Mouse (Mus musculus) hindbrain, embryonic 13.5 days (tissue): ENCODE results near the gene Rasgef1b. TPM values are rescaled to one million over a fixed set of nuclear protein-coding genes. Genes with fewer than 3 reads are reported as not detected.

ENCODE experiments used
- ATAC-seq: fragments of 200-750 bp; cut with Nextera tagmentation; 2 replicates; pipeline ENCODE4 v1.8.0; 2017; ENCODE audit warnings: moderate TSS enrichment; ENCODE audit not compliant: low FRiP score
- H3K27ac ChIP-seq: fragments of 300-500 bp; sonication (generic); 2 replicates; pipeline ENCODE4 v1.5.1; 2015; ENCODE audit warnings: inconsistent platforms, mild to moderate bottlenecking, moderate library complexity
- H3K27me3 ChIP-seq: fragments of 300-500 bp; sonication (generic); 2 replicates; pipeline ENCODE4 v1.6.1; 2015; ENCODE audit warnings: mild to moderate bottlenecking, inconsistent platforms
- H3K36me3 ChIP-seq: fragments of 300-500 bp; sonication (generic); 2 replicates; pipeline ENCODE4 v1.6.1; 2015; ENCODE audit warnings: mild to moderate bottlenecking, inconsistent platforms
- H3K4me1 ChIP-seq: fragments of 300-500 bp; sonication (generic); replicated peaks from 2 replicates; pipeline ENCODE4 v1.6.1; 2015; ENCODE audit warnings: inconsistent platforms
- H3K4me2 ChIP-seq: fragments of 300-500 bp; sonication (generic); 2 replicates; pipeline ENCODE4 v1.6.1; 2015; ENCODE audit warnings: inconsistent platforms, mild to moderate bottlenecking, moderate library complexity
- H3K4me3 ChIP-seq: fragments of 300-500 bp; sonication (generic); 2 replicates; pipeline ENCODE4 v1.5.1; 2015; ENCODE audit warnings: mild to moderate bottlenecking, inconsistent platforms
- H3K9ac ChIP-seq: fragments of 300-500 bp; sonication (generic); 2 replicates; pipeline ENCODE4 v1.6.1; 2015; ENCODE audit warnings: mild to moderate bottlenecking, inconsistent platforms
- H3K9me3 ChIP-seq: fragments of 300-500 bp; sonication (generic); 2 replicates; pipeline ENCODE4 v1.6.1; 2016; ENCODE audit warnings: inconsistent platforms
- WGBS: fragments of 180-500 bp; shearing (Covaris S2); methylation state at CpG from one replicate; pipeline ENCODE4 v1.1.7; 2015; 5-methylcytosine and 5-hydroxymethylcytosine counted together
- polyA plus RNA-seq: library from polyadenylated mRNA; unstranded; fragments of >200 nt; fragmentation: Nextera tagmentation; extraction: Ambion mirVana; gene quantifications from 2 replicates; pipeline ENCODE4 v1.2.1, GENCODE M21; 2015

The Rasgef1b gene
- polyA plus RNA-seq, 1 experiment from 2014 or later = 61.1 TPM

DNA sequence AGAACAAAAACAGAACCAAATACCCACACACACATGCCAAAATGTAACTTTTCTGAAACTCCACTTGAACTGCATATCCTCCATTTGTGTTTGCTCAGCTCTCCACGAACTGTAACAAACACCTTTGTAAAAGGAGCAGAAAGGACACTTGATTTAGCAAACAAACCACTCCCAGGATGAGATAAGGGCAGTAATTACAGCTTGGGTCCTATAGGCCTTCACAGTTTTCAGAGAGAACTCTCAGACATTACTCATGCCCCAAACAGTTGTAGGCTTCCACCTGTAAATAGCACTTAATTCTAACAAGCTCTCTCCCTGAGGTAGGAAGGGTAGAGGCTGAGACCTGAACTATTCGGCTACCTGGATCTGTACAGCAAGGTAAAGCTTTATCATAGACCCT, 309.0 kb downstream of the Rasgef1b start:
- H3K4me3 ChIP-seq = no peak overlapping the region
- no peak overlapping the region for H3K9ac ChIP-seq
- H3K36me3 ChIP-seq = no peaks in the 10 kb centered on the region
- no peak overlapping the region for H3K4me2 ChIP-seq
- no peak for ATAC-seq
- WGBS = 77% methylated on average over 2 of the region's 2 CpGs
- H3K4me1 ChIP-seq = no peaks in the 10 kb centered on the region
- H3K27me3 ChIP-seq = peaks cover 6% of the 10 kb centered on the region; the same call in 1 of the 2 replicates
- no peaks in the 10 kb centered on the region for H3K9me3 ChIP-seq
- no peak overlapping the region for H3K27ac ChIP-seq

DNA sequence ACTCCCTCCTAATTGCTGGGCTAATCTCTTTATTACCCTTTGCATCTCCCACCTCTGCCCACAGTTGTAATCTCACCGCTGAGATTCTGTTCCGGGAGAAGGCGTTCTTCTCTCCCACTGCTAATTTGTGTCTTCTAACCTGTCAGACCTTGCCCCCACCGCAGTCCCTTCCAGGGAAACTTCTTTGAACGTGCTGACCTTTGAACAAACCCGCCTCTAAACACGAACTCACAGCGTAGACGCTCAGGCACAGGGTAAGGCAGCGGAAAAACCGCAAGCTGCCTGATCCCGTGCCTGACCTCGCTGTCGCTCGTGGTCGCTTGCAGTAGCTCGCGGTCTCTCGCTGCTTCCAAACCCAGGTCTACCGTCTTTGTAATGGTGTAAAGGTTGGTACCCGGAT, 312.0 kb downstream of the Rasgef1b start:
- Histone ChIP-seq H3K36me3 (no peaks in the 10 kb centered on the region), H3K4me1 (no peaks in the 10 kb centered on the region), H3K9ac (no peak overlapping the region), H3K4me2 (no peak overlapping the region), H3K9me3 (no peaks in the 10 kb centered on the region), H3K4me3 (no peak overlapping the region), H3K27me3 (peaks cover 6% of the 10 kb centered on the region; the same call in 1 of the 2 replicates), H3K27ac (no peak overlapping the region)
- 93% methylated on average over 21 of the region's 21 CpGs for WGBS
- no peak for ATAC-seq

DNA sequence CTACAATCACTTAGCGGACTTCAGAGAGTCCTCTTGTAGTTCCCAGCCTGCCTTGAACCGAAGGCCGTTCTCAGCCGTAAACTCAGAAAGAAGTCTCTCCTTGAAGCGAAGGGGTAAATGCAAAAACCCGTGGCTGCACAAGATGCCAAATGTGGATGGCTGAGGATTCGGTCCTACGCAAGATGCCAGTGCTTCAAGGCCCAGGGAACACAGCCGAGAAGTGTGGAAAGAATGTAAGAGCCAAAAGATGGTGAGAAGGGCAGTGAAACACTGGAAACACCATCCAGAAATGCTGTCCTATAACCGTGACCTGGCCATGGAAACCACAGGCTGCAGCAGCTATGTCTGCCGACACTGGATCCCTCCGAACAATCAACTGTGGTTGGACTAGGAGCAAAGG, 313.2 kb downstream of the Rasgef1b start:
- no peaks in the 10 kb centered on the region for H3K4me1 ChIP-seq
- WGBS = 90% methylated on average over 12 of the region's 12 CpGs
- H3K4me2 ChIP-seq = no peak overlapping the region
- H3K9me3 ChIP-seq = no peaks in the 10 kb centered on the region
- no peak overlapping the region for H3K9ac ChIP-seq
- ATAC-seq = no peak
- H3K4me3 ChIP-seq = no peak overlapping the region
- peaks cover 6% of the 10 kb centered on the region; the same call in 1 of the 2 replicates for H3K27me3 ChIP-seq
- H3K27ac ChIP-seq = no peak overlapping the region
- no peaks in the 10 kb centered on the region for H3K36me3 ChIP-seq

DNA sequence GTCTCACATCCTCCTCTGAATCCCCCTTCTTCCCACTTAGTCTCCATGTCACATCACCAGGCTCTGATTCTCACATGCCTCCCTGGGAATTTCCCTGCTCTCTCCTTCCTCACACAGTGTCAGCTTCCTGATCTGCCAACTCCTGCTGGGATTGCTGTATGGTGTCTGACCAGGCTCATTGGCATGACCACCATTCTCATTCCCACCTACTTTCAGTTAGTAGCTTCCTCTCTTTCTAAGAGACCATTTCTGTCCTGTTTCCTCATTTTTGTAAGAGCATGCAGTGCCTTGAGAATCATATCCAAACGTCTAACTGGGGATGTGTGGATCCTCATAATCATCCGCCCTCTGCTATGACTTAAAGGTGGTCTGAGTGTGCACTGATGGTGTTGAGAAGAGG, 313.8 kb downstream of the Rasgef1b start:
- no peaks in the 10 kb centered on the region for H3K36me3 ChIP-seq
- H3K4me3 ChIP-seq = no peak overlapping the region
- H3K27ac ChIP-seq = no peak overlapping the region
- H3K4me1 ChIP-seq = no peaks in the 10 kb centered on the region
- H3K9ac ChIP-seq = no peak overlapping the region
- 90% methylated on average over 2 of the region's 2 CpGs for WGBS
- H3K27me3 ChIP-seq = peaks cover 5% of the 10 kb centered on the region; the same call in 1 of the 2 replicates
- no peak overlapping the region for H3K4me2 ChIP-seq
- no peaks in the 10 kb centered on the region for H3K9me3 ChIP-seq
- ATAC-seq = no peak

DNA sequence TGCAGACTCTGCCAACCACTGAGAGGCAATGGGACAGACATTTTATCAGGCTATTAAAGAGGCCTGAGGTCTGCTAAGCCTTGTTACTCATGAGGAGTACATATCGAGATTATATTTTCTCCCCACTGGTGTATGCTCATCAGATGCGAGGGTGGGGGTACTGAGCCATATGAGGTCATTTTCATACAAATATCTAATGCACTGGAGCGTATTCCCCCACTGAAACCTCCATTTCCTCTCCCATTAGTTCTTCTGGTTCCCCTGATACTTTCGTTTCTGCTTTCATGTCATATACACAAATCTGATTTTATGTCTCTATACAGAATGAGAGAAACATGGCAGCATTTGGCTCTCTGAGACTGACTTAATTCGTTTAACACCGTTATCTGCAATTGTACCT, 314.6 kb downstream of the Rasgef1b start:
- no peak for ATAC-seq
- no peak overlapping the region for H3K4me3 ChIP-seq
- 81% methylated on average over 6 of the region's 6 CpGs for WGBS
- H3K9me3 ChIP-seq = no peaks in the 10 kb centered on the region
- H3K9ac ChIP-seq = no peak overlapping the region
- H3K36me3 ChIP-seq = no peaks in the 10 kb centered on the region
- no peak overlapping the region for H3K27ac ChIP-seq
- H3K27me3 ChIP-seq = peaks cover 3% of the 10 kb centered on the region; the same call in 1 of the 2 replicates
- no peak overlapping the region for H3K4me2 ChIP-seq
- no peaks in the 10 kb centered on the region for H3K4me1 ChIP-seq

DNA sequence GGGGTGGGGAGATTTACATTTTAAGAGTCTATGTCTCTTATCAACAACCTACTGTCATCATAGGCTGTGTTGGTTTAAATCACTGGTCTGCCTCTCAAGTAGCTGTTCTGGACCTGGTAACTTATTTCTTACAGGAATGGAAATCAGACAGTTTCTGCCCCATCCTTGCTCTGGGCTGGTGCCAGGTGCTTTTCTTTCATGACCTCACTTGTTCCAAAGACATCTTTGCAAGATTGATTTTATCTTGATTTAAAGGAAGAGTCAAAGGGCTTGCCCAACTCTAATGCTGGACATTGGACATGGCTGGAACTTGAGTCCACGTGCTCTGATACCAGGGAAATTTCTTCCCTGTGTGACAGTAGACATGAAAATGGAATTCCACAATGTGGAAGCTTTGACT, 315.0 kb downstream of the Rasgef1b start:
- Histone ChIP-seq H3K27me3 (peaks cover under 1% of the 10 kb centered on the region; the same call in 1 of the 2 replicates), H3K4me2 (no peak overlapping the region), H3K9me3 (no peaks in the 10 kb centered on the region), H3K4me1 (no peaks in the 10 kb centered on the region), H3K4me3 (no peak overlapping the region), H3K27ac (no peak overlapping the region), H3K9ac (no peak overlapping the region), H3K36me3 (no peaks in the 10 kb centered on the region)
- no peak for ATAC-seq
- 78% methylated on average over 1 of the region's 1 CpGs for WGBS

DNA sequence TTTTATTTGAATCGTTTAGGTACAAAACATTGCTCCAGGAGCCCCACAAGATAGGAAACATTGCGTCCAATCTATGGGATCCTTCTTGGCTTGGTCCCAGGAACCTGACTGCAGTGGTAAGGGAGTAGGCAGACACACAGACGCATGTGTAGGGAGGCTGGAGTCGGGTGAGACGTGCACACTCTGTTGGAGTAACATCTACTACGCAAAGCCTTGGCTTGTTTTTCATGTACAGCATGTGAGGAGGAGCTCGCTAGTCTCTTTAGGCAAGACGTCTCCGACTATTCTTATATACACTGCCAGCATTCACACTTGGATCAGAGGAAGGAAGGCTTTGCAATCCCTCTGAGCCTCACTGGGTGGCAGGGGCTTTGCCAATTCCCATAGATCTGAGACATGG, 315.5 kb downstream of the Rasgef1b start:
- Histone ChIP-seq H3K9ac (no peak overlapping the region), H3K4me1 (no peaks in the 10 kb centered on the region), H3K36me3 (no peaks in the 10 kb centered on the region), H3K9me3 (no peaks in the 10 kb centered on the region), H3K27me3 (no peaks in the 10 kb centered on the region; the same call in 1 of the 2 replicates), H3K4me3 (no peak overlapping the region), H3K4me2 (no peak overlapping the region), H3K27ac (no peak overlapping the region)
- WGBS = 92% methylated on average over 9 of the region's 9 CpGs
- no peak for ATAC-seq

DNA sequence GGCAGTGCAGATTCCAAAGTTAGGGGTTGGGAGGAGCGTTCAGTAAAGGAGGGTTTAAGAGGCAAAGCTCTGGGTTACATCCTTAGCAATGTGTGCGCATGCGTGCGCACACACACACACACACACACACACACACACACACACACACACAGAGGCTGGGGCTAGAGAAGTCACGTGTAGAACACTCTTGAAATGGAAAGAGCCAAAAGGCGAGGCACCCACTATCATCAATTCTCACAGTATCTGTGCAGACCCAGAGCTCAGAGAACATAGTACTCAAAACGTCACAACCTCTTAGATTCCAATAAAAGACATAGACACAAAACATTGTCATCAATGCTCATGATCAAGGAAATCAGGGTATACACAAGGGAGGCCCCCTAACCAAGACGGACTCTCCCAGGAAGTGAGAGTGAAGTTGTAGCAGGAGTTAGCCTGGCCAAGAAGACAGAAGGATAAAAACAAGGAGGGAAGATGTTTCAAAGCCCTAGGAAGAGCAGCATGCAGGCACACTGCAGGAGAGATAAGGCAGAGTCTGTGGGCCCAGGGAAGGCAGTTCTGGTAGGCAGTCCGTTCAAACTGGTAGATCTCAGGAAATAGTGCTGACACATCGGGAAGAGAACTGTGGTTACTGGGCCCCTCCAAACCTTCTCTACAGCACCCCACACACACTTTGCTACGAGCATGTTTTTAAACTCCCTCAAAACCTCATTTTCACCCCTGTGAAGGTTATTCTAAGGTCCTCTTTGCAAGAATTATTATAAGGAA, 324.3 kb downstream of the Rasgef1b start:
- Histone ChIP-seq H3K27ac (no peak overlapping the region), H3K9me3 (no peaks in the 10 kb centered on the region), H3K4me1 (peaks cover 45% of the 10 kb centered on the region), H3K27me3 (peaks cover 11% of the 10 kb centered on the region; the same call in 1 of the 2 replicates), H3K36me3 (no peaks in the 10 kb centered on the region), H3K4me3 (no peak overlapping the region), H3K9ac (no peak overlapping the region), H3K4me2 (no peak overlapping the region)
- WGBS = 91% methylated on average over 11 of the region's 11 CpGs
- no peak for ATAC-seq

DNA sequence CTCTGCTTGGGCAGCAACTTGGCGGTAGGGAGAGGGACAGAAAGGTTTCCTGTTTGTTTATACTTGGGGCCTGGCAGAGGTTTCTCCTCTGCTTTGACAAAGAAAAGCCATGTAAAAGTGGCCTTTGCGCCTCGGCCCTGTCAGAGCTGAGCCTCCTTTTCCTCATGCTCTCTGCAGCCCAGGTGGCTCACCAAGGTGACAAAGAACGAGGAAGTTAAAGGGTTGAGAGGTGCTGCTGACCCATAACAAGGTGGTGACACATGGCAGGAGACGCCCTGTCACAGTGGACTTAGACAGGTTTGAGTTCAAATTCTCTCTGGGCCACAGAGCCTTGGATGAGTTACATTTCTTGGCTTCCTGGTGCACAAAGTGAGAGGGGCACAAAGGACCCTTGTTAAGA, 325.5 kb downstream of the Rasgef1b start:
- H3K9ac ChIP-seq = no peak overlapping the region
- peaks cover 11% of the 10 kb centered on the region; the same call in 1 of the 2 replicates for H3K27me3 ChIP-seq
- no peaks in the 10 kb centered on the region for H3K9me3 ChIP-seq
- no peak overlapping the region for H3K4me2 ChIP-seq
- no peak overlapping the region for H3K4me3 ChIP-seq
- no peaks in the 10 kb centered on the region for H3K36me3 ChIP-seq
- H3K4me1 ChIP-seq = peaks cover 45% of the 10 kb centered on the region
- H3K27ac ChIP-seq = peak overlapping the region; percentile 86
- ATAC-seq = no peak
- 47% methylated on average over 5 of the region's 5 CpGs for WGBS

DNA sequence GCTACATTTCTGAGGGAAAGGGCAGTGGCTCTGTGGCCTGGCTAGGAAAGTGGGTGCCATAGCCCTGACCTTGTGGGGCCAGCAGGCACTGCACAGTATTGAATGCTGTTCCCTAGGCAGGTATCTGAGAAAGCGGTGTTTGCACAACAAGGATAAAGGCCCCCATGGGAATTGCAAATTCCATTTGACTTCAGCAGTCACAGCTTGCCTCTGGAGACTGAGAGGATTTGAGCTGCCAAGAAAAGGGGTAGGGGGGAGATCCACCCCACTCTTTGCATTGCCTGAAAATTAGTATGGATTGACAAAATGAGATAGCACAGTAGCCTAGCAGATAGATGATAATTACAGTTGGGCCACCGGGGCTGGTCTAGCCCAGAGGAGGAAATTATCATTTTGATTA, 326.1 kb downstream of the Rasgef1b start:
- Histone ChIP-seq H3K27ac (peak overlapping the region; percentile 86), H3K27me3 (peaks cover 13% of the 10 kb centered on the region), H3K9ac (no peak overlapping the region), H3K4me1 (peaks cover 45% of the 10 kb centered on the region), H3K36me3 (no peaks in the 10 kb centered on the region), H3K9me3 (no peaks in the 10 kb centered on the region), H3K4me2 (no peak overlapping the region; the same call in 1 of the 2 replicates), H3K4me3 (no peak overlapping the region)
- WGBS = 17% methylated on average over 2 of the region's 2 CpGs
- peak; percentile 70 for ATAC-seq

DNA sequence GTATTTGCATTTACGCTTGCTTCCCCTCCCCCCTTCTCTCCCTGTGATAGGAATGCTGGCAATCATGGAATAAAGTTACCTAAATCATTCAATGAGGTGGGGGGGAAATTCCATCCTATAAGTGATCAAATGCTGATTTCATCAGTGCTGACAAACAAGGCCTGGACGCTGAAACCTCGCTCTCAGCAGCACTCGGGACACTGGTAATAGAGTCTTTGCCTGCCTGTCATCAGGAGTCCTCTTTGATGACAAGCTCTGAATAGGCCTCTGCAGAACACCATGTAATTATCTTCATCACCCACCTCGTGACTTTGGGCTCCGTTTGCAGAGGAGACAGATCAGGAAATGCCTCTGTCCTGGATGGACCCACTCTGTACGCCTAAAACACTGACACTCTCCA, 326.6 kb downstream of the Rasgef1b start:
- 15% methylated on average over 7 of the region's 7 CpGs for WGBS
- Histone ChIP-seq H3K9me3 (no peaks in the 10 kb centered on the region), H3K9ac (0 out of 2 replicates have a peak overlapping the region, but pooled peaks have one; percentile 29), H3K4me2 (peak overlapping the region; percentile 2; the same call in 1 of the 2 replicates), H3K4me3 (no peak overlapping the region), H3K4me1 (peaks cover 45% of the 10 kb centered on the region), H3K27ac (peak overlapping the region; percentile 86), H3K36me3 (no peaks in the 10 kb centered on the region), H3K27me3 (peaks cover 18% of the 10 kb centered on the region)
- ATAC-seq = peak; percentile 60

DNA sequence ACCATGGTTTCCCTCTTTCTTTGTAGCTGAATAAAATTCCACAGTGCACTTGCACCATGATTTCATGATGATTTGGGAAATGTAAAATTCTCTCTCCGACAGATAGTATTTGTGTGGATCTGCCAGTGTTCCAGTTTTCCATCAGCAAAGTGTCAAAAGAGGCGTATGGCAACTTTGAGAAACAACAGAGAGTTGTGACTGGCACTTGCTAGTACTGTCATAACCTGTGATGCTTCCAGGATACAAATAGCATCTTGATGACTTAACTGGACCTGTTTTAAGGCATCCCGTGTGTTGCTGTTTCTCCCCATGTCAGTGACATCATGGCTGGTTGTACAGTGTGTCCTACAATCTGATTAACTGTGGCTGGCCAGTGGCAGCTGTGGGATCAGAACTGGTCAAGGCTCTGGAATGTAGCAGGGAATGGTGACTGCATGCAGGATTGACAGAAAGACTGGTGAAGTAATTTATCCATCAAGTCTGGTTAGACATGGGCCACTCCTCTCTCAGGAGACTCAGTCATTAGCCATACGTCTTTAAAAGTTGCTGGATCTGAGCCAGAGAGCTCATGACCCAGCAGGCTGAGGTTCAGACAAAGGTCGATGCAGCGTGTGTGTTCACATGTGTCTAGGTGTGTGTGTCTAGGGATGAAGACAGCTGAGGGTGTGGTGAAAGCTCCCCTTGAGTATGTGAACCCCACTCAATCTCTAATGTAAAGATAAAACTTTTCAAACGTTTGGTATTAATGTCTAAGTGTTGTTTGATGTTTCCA, 328.8 kb downstream of the Rasgef1b start:
- peaks cover 25% of the 10 kb centered on the region for H3K4me1 ChIP-seq
- 63% methylated on average over 7 of the region's 7 CpGs for WGBS
- H3K36me3 ChIP-seq = no peaks in the 10 kb centered on the region

More for the DNA sequence above, 328.8 kb downstream of the Rasgef1b start:
- no peak overlapping the region for H3K27ac ChIP-seq
- ATAC-seq = no peak
- H3K9ac ChIP-seq = no peak overlapping the region
- no peak overlapping the region for H3K4me3 ChIP-seq
- peaks cover 30% of the 10 kb centered on the region for H3K27me3 ChIP-seq
- no peak overlapping the region for H3K4me2 ChIP-seq
- H3K9me3 ChIP-seq = no peaks in the 10 kb centered on the region
